Comparison of ENCODE assay signal across 9 mouse cellular contexts in the genomic region with DNA sequence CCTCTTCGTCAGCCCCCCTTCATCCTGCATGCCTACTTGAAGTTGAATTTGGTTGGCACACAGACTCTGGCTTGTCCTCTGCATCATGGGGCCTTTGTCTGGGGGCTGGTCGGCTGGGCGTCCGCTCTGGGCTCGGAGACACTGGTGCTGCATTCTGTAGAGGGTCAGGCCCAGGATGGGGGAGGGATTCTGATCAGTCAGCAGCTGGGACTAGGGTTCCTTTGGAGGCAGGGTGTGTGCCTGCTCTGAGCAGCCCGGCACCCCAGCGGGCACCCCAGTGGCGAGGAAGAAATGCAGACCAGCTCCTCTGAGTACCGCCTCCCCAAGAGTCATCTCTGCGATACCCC.
DNase-seq lines count a peak whose midpoint lies in the region; ATAC-seq lines count a peak whose summit lies in the region.
"Had no signal": no experiment of that assay in that cellular context is flagged by ENCODE, and none has a peak within 500 bp of the region (broad histone marks: within the 10 kb centered on the region; RNA-seq: fewer than 3 reads in every experiment).

No protein-coding gene starts in this region.

- H3K9ac ChIP-seq in forebrain, embryonic 12.5 days: peak overlapping the region; percentile 31
- H3K9ac ChIP-seq in liver, embryonic 11.5 days (ENCODE audit: low read depth, low read length): no peak overlapping the region; the same call in 1 of the 2 replicates
- peak overlapping the region; percentile 62 for H3K9ac ChIP-seq in stomach, embryonic 16.5 days (ENCODE audit: low read length)

- 13% methylated on average over 10 of the region's 10 CpGs for WGBS in forebrain, embryonic 12.5 days
- 21% methylated on average over 10 of the region's 10 CpGs for WGBS in liver, embryonic 11.5 days
- 35% methylated on average over 10 of the region's 10 CpGs for WGBS in stomach, embryonic 16.5 days

- no peaks in the 10 kb centered on the region for H3K27me3 ChIP-seq in forebrain, embryonic 12.5 days
- no peaks in the 10 kb centered on the region for H3K27me3 ChIP-seq in liver, embryonic 11.5 days (replicated peaks; ENCODE audit: control insufficient read depth, insufficient read depth, low read length)
- no peaks in the 10 kb centered on the region for H3K27me3 ChIP-seq in stomach, embryonic 16.5 days (ENCODE audit: control insufficient read depth, insufficient read depth, low read length)

- intact Hi-C loops in gastrocnemius, postnatal 14 days (cut with DNase I; ENCODE audit: low total_unique reads): loop anchor here (10.0 kb wide), 1 partner anchor 78 kb away; no protein-coding TSS in a partner anchor

- peak; percentile 11 for DNase-seq in gastrocnemius, postnatal 14 days
- DNase-seq in gastrocnemius, adult 18-20 months (ENCODE audit: low spot score): no peak
- DNase-seq in CD4-positive, CD25-positive, alpha-beta regulatory T cell, adult 2 months (ENCODE audit: low read depth, low spot score): peak; percentile 21
- DNase-seq in liver, embryonic 11.5 days (ENCODE audit: low spot score): no peak
- DNase-seq in ovary, postnatal 14 days (ENCODE audit: low spot score): no peak
- DNase-seq in cerebellum, adult 8-10 months: no peak

- peak overlapping the region; percentile 43 for H3K4me2 ChIP-seq in forebrain, embryonic 12.5 days
- peak overlapping the region; percentile 58 for H3K4me2 ChIP-seq in liver, embryonic 11.5 days
- peak overlapping the region; percentile 44 for H3K4me2 ChIP-seq in stomach, embryonic 16.5 days (ENCODE audit: low read depth, low read length)

- peak; percentile 43 for ATAC-seq in forebrain, embryonic 12.5 days (ENCODE audit: low FRiP score)
- ATAC-seq in liver, embryonic 11.5 days (replicated peaks; ENCODE audit: low FRiP score): no peak
- 0 out of 2 replicates have a peak, but pooled peaks have one; percentile 11 for ATAC-seq in stomach, embryonic 16.5 days (ENCODE audit: insufficient read depth, low FRiP score)

- H3K36me3 ChIP-seq in forebrain, embryonic 12.5 days (replicated peaks): no peaks in the 10 kb centered on the region; the same call in 1 of the 2 replicates
- H3K36me3 ChIP-seq in liver, embryonic 11.5 days (ENCODE audit: control insufficient read depth, insufficient read depth, low read length): no peaks in the 10 kb centered on the region; the same call in 1 of the 2 replicates
- H3K36me3 ChIP-seq in stomach, embryonic 16.5 days (ENCODE audit: control insufficient read depth, insufficient read depth, low read length): no peaks in the 10 kb centered on the region

- H3K4me1 ChIP-seq in forebrain, embryonic 12.5 days: peaks cover 42% of the 10 kb centered on the region
- H3K4me1 ChIP-seq in liver, embryonic 11.5 days (replicated peaks; ENCODE audit: control insufficient read depth, insufficient read depth, low read length): peaks cover 28% of the 10 kb centered on the region
- H3K4me1 ChIP-seq in stomach, embryonic 16.5 days (ENCODE audit: control insufficient read depth, insufficient read depth, low read length): peaks cover 24% of the 10 kb centered on the region

- H3K4me3 ChIP-seq in forebrain, embryonic 12.5 days (replicated peaks): peak overlapping the region; percentile 20
- peak overlapping the region; percentile 24; the same call in 1 of the 2 replicates for H3K4me3 ChIP-seq in liver, embryonic 11.5 days (ENCODE audit: low read depth, low read length)
- peak overlapping the region; percentile 20; the same call in 1 of the 2 replicates for H3K4me3 ChIP-seq in stomach, embryonic 16.5 days (replicated peaks; ENCODE audit: low read length)
- H3K4me3 ChIP-seq: erythroblast, embryonic 14.5 days had no signal

- H3K27ac ChIP-seq in forebrain, embryonic 12.5 days: peak overlapping the region; percentile 97
- H3K27ac ChIP-seq in liver, embryonic 11.5 days (ENCODE audit: low read depth, low read length): 0 out of 2 replicates have a peak overlapping the region, but pooled peaks have one; percentile 9
- peak overlapping the region; percentile 82 for H3K27ac ChIP-seq in stomach, embryonic 16.5 days (ENCODE audit: low read length)

- no peaks in the 10 kb centered on the region for H3K9me3 ChIP-seq in forebrain, embryonic 12.5 days
- H3K9me3 ChIP-seq in liver, embryonic 11.5 days (ENCODE audit: control insufficient read depth, low read length): no peaks in the 10 kb centered on the region
- H3K9me3 ChIP-seq in stomach, embryonic 16.5 days (replicated peaks; ENCODE audit: control insufficient read depth, low read length): no peaks in the 10 kb centered on the region

Comparison
In these comparisons a context has a peak if more than half of its experiments do, and no peak if none do; other contexts are left out.
1. DNase-seq: peak in gastrocnemius, postnatal 14 days (single experiment) and CD4-positive, CD25-positive, alpha-beta regulatory T cell, adult 2 months (single experiment); none in gastrocnemius, adult 18-20 months (single experiment), liver, embryonic 11.5 days (single experiment), ovary, postnatal 14 days (single experiment) and cerebellum, adult 8-10 months (single experiment).
2. H3K27ac ChIP-seq: peak in every context shown above with its lines; median percentile 97 in forebrain, embryonic 12.5 days; 82 in stomach, embryonic 16.5 days; 9 in liver, embryonic 11.5 days.
3. Peak in every context shown above with its lines, with median percentiles within 50 percentile points of each other: H3K4me2 ChIP-seq and H3K4me3 ChIP-seq.